Mouse (Mus musculus): ENCODE results near the gene Fgf23. TPM values are rescaled to one million over a fixed set of nuclear protein-coding genes. Genes with fewer than 3 reads are reported as not detected.

The Fgf23 gene
- polyA plus RNA-seq, 1 experiment: not detected

DNA sequence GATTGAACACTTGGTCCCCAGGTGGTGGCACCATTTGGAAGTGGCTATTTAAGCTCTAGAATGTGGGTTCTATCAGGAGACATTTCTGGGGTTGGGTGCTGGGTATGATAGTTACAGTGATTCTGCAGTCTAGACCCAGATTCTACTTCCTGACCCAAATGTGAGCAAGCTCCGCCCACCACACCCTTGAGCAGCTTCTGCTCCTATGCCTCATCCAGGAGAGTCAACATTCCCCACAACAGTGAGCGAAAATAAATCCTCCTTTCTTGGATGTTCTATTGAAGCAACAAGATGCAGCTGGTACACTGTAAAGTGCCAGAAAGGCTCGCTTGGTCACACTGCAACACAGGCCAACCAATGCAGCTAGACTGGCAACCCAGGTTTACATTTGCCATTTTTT lies 8.8 kb upstream of the Fgf23 start:
- H3K27me3 ChIP-seq (replicated peaks; ENCODE audit: control insufficient read depth, insufficient read depth, low read length): no peaks in the 10 kb centered on the region
- 82% methylated on average over 3 of the region's 3 CpGs for WGBS

DNA sequence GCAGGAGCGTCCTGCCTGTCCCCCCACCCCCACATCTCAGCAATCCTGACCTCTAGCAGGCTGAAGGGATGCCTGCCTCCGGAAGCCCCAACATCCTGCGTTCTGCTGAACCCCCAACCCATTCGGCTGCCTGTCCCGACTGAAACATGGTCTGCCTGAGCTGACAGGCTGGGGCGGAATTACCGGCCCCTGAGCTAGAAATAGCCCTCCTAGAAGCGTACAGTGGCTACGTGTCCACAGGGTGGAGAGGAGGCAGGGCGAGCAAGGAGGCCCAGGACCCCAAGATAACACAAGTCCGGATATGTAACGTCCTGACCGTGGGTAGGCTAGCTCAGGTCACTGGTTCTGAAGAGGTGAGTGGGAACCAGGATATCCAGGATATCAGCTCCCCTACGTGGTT lies 7.9 kb upstream of the Fgf23 start:
- WGBS: 6% methylated on average over 14 of the region's 14 CpGs
- H3K4me1 ChIP-seq (ENCODE audit: control insufficient read depth, insufficient read depth, low read length): no peaks in the 10 kb centered on the region
- DNase-seq: no peak
- no peak overlapping the region for H3K27ac ChIP-seq (ENCODE audit: insufficient read depth, low read depth, low read length)
- H3K4me3 ChIP-seq (ENCODE audit: insufficient read depth, low read depth, low read length): no peak overlapping the region
- no peak for TF ChIP-seq CTCF (conservative IDR thresholded peaks at IDR 0.05; ENCODE audit: insufficient read depth, insufficient read length, low read depth, low read length)
- no peak for TF ChIP-seq POLR2A (IDR thresholded peaks at IDR 0.05; ENCODE audit: low read depth, low read length)
- no peaks in the 10 kb centered on the region for H3K27me3 ChIP-seq (replicated peaks; ENCODE audit: control insufficient read depth, insufficient read depth, low read length)
- no peaks in the 10 kb centered on the region for H3K36me3 ChIP-seq (ENCODE audit: control insufficient read depth, insufficient read depth, low read length)

More for the DNA sequence above, 8.8 kb upstream of the Fgf23 start:
- Histone ChIP-seq H3K36me3 (ENCODE audit: control insufficient read depth, insufficient read depth, low read length) (no peaks in the 10 kb centered on the region), H3K4me1 (ENCODE audit: control insufficient read depth, insufficient read depth, low read length) (no peaks in the 10 kb centered on the region), H3K4me3 (ENCODE audit: insufficient read depth, low read depth, low read length) (no peak overlapping the region), H3K27ac (ENCODE audit: insufficient read depth, low read depth, low read length) (no peak overlapping the region)
- TF ChIP-seq CTCF (conservative IDR thresholded peaks at IDR 0.05; ENCODE audit: insufficient read depth, insufficient read length, low read depth, low read length) (no peak), POLR2A (IDR thresholded peaks at IDR 0.05; ENCODE audit: low read depth, low read length) (no peak)
- DNase-seq: no peak

DNA sequence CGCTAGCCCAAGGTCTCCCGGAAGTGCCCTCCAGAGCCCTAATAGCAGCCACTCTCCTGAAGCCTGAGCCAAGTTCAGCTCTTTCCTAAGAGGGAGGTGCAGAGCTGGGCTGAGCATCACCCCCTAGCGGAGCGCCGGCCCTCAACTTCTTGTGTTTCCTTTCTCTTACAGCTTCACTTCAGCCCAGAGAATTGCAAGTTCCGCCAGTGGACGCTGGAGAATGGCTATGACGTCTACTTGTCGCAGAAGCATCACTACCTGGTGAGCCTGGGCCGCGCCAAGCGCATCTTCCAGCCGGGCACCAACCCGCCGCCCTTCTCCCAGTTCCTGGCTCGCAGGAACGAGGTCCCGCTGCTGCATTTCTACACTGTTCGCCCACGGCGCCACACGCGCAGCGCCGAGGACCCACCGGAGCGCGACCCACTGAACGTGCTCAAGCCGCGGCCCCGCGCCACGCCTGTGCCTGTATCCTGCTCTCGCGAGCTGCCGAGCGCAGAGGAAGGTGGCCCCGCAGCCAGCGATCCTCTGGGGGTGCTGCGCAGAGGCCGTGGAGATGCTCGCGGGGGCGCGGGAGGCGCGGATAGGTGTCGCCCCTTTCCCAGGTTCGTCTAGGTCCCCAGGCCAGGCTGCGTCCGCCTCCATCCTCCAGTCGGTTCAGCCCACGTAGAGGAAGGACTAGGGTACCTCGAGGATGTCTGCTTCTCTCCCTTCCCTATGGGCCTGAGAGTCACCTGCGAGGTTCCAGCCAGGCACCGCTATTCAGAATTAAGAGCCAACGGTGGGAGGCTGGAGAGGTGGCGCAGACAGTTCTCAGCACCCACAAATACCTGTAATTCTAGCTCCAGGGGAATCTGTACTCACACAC lies 7.4 kb downstream of the Fgf23 start:
- DNase-seq: peak; percentile 2

DNA sequence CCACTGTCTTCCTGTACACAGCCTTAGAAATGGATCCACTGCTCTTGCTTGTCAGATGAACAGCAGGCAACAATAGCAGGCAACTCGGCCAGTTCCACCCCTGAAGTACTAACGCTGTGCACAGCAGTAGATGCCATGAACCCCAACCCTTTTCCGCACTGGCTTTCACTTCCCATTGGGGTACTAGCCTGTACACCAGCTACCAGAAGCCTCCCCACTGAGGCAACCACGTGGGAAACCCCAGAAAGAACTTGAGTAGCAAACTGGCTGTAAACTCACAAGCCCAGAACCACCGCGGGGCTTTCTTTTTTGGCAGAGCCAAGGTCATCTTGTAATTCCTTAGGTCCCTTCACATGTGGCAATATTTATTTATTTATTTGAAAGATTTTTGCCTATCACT lies 9.1 kb downstream of the Fgf23 start:
- Histone ChIP-seq H3K4me3 (ENCODE audit: insufficient read depth, low read depth, low read length) (no peak overlapping the region), H3K27ac (ENCODE audit: insufficient read depth, low read depth, low read length) (no peak overlapping the region), H3K36me3 (ENCODE audit: control insufficient read depth, insufficient read depth, low read length) (no peaks in the 10 kb centered on the region), H3K27me3 (replicated peaks; ENCODE audit: control insufficient read depth, insufficient read depth, low read length) (no peaks in the 10 kb centered on the region), H3K4me1 (ENCODE audit: control insufficient read depth, insufficient read depth, low read length) (no peaks in the 10 kb centered on the region)
- DNase-seq: no peak
- WGBS: 75% methylated on average over 6 of the region's 6 CpGs
- no peak for TF ChIP-seq CTCF (conservative IDR thresholded peaks at IDR 0.05; ENCODE audit: insufficient read depth, insufficient read length, low read depth, low read length)
- TF ChIP-seq POLR2A (IDR thresholded peaks at IDR 0.05; ENCODE audit: low read depth, low read length): no peak

More for the DNA sequence above, 7.4 kb downstream of the Fgf23 start:
- no peak overlapping the region; the same call in 1 of the 2 replicates for H3K4me3 ChIP-seq (ENCODE audit: insufficient read depth, low read depth, low read length)
- H3K27ac ChIP-seq (ENCODE audit: insufficient read depth, low read depth, low read length): no peak overlapping the region
- H3K36me3 ChIP-seq (ENCODE audit: control insufficient read depth, insufficient read depth, low read length): no peaks in the 10 kb centered on the region
- WGBS: 2% methylated on average over 59 of the region's 59 CpGs
- TF ChIP-seq POLR2A (IDR thresholded peaks at IDR 0.05; ENCODE audit: low read depth, low read length) (no peak), CTCF (conservative IDR thresholded peaks at IDR 0.05; ENCODE audit: insufficient read depth, insufficient read length, low read depth, low read length) (peak; percentile 20; the same call in 1 of the 2 replicates)
- no peaks in the 10 kb centered on the region for H3K27me3 ChIP-seq (replicated peaks; ENCODE audit: control insufficient read depth, insufficient read depth, low read length)
- H3K4me1 ChIP-seq (ENCODE audit: control insufficient read depth, insufficient read depth, low read length): no peaks in the 10 kb centered on the region

DNA sequence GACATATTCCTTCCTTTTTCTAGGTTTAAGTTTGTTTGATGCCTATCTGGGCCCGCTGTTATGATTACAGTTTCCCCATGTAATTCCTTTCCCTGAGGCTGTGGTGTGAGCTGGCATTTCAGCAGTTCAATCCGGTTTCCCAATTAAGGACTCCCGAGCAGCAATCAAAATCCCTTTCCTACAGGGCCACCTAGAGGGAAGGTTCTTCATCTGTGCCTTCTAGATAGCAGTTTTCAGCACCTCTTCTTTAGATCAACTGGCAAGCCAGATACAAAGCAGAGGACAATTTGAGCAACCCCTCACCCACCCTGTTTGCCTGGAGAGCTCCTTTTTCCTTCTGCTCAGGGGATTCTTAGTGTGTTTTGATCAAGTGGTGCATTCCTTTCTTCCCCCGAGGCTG lies 14.0 kb downstream of the Fgf23 start:
- H3K36me3 ChIP-seq (ENCODE audit: control insufficient read depth, insufficient read depth, low read length): no peaks in the 10 kb centered on the region; the same call in none of the 2 replicates
- H3K4me1 ChIP-seq (ENCODE audit: control insufficient read depth, insufficient read depth, low read length): no peaks in the 10 kb centered on the region
- no peaks in the 10 kb centered on the region for H3K27me3 ChIP-seq (replicated peaks; ENCODE audit: control insufficient read depth, insufficient read depth, low read length)
- 71% methylated on average over 4 of the region's 4 CpGs for WGBS
- no peak overlapping the region for H3K4me3 ChIP-seq (ENCODE audit: insufficient read depth, low read depth, low read length)
- no peak overlapping the region for H3K27ac ChIP-seq (ENCODE audit: insufficient read depth, low read depth, low read length)
- DNase-seq: peak; percentile 17
- no peak for TF ChIP-seq CTCF (conservative IDR thresholded peaks at IDR 0.05; ENCODE audit: insufficient read depth, insufficient read length, low read depth, low read length)
- no peak for TF ChIP-seq POLR2A (IDR thresholded peaks at IDR 0.05; ENCODE audit: low read depth, low read length)

DNA sequence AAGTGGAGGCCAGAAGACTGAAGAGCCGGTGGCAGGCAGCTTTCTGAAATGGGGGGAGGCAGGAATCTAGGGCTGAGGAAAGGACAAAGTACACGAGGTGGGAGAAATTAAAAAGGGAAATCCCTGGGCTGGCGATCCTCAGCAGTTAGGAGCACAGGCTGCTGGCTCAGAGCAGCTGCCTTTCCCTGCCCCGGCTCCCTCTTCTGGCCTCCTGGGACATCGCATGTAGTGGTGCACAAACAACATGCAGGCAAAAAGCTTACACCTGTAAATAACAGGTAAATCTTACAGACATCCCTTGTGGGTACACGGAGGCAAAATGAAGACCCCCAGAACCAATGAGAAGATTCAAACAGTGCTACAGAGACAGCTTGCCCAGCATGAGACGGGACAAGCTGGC lies 21.9 kb downstream of the Fgf23 start:
- no peaks in the 10 kb centered on the region; the same call in none of the 2 replicates for H3K36me3 ChIP-seq (ENCODE audit: control insufficient read depth, insufficient read depth, low read length)
- TF ChIP-seq CTCF (conservative IDR thresholded peaks at IDR 0.05; ENCODE audit: insufficient read depth, insufficient read length, low read depth, low read length) (peak; percentile 36), POLR2A (IDR thresholded peaks at IDR 0.05; ENCODE audit: low read depth, low read length) (no peak)
- 66% methylated on average over 7 of the region's 7 CpGs for WGBS
- no peaks in the 10 kb centered on the region for H3K4me1 ChIP-seq (ENCODE audit: control insufficient read depth, insufficient read depth, low read length)
- no peak overlapping the region for H3K4me3 ChIP-seq (ENCODE audit: insufficient read depth, low read depth, low read length)
- DNase-seq: no peak
- H3K27ac ChIP-seq (ENCODE audit: insufficient read depth, low read depth, low read length): no peak overlapping the region
- no peaks in the 10 kb centered on the region for H3K27me3 ChIP-seq (replicated peaks; ENCODE audit: control insufficient read depth, insufficient read depth, low read length)

DNA sequence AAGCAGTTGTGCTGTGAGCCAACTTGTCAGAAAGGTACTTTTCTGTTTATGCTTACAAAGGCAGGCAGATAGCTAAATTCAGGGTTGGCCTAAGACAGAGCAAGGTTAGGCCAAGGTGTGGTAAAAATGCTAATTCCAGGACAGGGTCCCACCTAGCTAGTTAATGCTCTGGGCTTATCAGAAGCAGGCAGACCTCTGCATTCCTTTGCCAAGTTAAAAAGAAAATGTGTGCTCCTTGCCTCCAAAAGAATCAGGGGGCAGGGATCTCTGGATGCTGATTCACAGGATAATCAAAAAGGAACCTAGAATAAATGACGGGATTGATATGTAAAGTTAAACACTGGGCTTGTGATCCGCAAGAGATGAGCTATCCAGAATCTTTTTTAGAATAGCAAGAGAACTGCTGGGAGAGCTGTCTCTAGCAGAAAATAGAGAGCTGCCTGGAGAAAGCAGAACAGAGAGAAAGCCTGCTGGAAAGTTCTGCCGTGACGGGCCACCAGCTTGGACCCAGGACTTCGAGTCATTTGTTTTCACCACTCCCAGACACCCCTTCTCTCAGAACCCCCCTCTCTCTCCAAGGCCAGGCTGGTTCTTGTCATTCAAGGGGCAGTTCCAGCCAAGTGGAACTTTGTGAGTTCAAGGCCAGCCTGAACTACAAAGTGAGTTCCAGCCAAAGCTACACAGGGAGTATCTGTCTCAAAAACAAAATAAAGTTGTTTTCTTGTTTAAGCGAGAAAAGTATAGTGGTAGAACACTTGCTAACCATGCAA lies 31.0 kb downstream of the Fgf23 start:
- WGBS: 95% methylated on average over 6 of the region's 6 CpGs
- no peak for DNase-seq

More for the DNA sequence above, 31.0 kb downstream of the Fgf23 start:
- Histone ChIP-seq H3K27ac (ENCODE audit: insufficient read depth, low read depth, low read length) (no peak overlapping the region), H3K36me3 (ENCODE audit: control insufficient read depth, insufficient read depth, low read length) (no peaks in the 10 kb centered on the region), H3K4me3 (ENCODE audit: insufficient read depth, low read depth, low read length) (no peak overlapping the region), H3K27me3 (replicated peaks; ENCODE audit: control insufficient read depth, insufficient read depth, low read length) (no peaks in the 10 kb centered on the region), H3K4me1 (ENCODE audit: control insufficient read depth, insufficient read depth, low read length) (peaks cover 2% of the 10 kb centered on the region; the same call in 1 of the 2 replicates)
- TF ChIP-seq CTCF (conservative IDR thresholded peaks at IDR 0.05; ENCODE audit: insufficient read depth, insufficient read length, low read depth, low read length): no peak
- TF ChIP-seq POLR2A (IDR thresholded peaks at IDR 0.05; ENCODE audit: low read depth, low read length): no peak
